Mouse (Mus musculus) midbrain, embryonic 14.5 days (tissue): ENCODE results near the gene Mpp6. TPM values are rescaled to one million over a fixed set of nuclear protein-coding genes. Genes with fewer than 3 reads are reported as not detected.

Experiments used
- ATAC-seq: fragments of 200-750 bp; cut with Nextera tagmentation; 2 replicates; pipeline ENCODE4 v1.8.0; 2017; ENCODE audit warnings: moderate number of reproducible peaks, moderate library complexity; ENCODE audit not compliant: low FRiP score, low TSS enrichment
- DNase-seq: peaks from one replicate; pipeline ENCODE4 v3.0.0-alpha.2; 2015
- H3K27ac ChIP-seq: fragments of 300-500 bp; sonication (generic); replicated peaks from 2 replicates; pipeline ENCODE4 v1.5.1; 2014; ENCODE audit warnings: mild to moderate bottlenecking, low read depth, low read length, moderate library complexity
- H3K27me3 ChIP-seq: fragments of 300-500 bp; sonication (generic); 2 replicates; pipeline ENCODE4 v1.6.1; 2014; ENCODE audit warnings: low read length, control low read depth, mixed read lengths; ENCODE audit not compliant: control insufficient read depth, insufficient read depth
- H3K36me3 ChIP-seq: fragments of 300-500 bp; sonication (generic); 2 replicates; pipeline ENCODE4 v1.6.1; 2014; ENCODE audit warnings: low read length, control low read depth; ENCODE audit not compliant: control insufficient read depth, insufficient read depth
- H3K4me1 ChIP-seq: fragments of 300-500 bp; sonication (generic); 2 replicates; pipeline ENCODE4 v1.6.1; 2014; ENCODE audit warnings: mild to moderate bottlenecking, antibody characterized with exemption, low read length, control low read depth; ENCODE audit not compliant: control insufficient read depth, insufficient read depth
- H3K4me2 ChIP-seq: fragments of 300-500 bp; sonication (generic); 2 replicates; pipeline ENCODE4 v1.6.1; 2014; ENCODE audit warnings: mild to moderate bottlenecking, low read length, moderate library complexity
- H3K4me3 ChIP-seq: fragments of 300-500 bp; sonication (generic); replicated peaks from 2 replicates; pipeline ENCODE4 v1.5.1; 2014; ENCODE audit warnings: low read depth, low read length
- H3K9ac ChIP-seq: fragments of 300-500 bp; sonication (generic); replicated peaks from 2 replicates; pipeline ENCODE4 v1.6.1; 2014; ENCODE audit warnings: mild to moderate bottlenecking, low read length, moderate library complexity
- H3K9me3 ChIP-seq: fragments of 300-500 bp; sonication (generic); 2 replicates; pipeline ENCODE4 v1.6.1; 2016; ENCODE audit warnings: low read length, control low read depth, mixed read lengths; ENCODE audit not compliant: control insufficient read depth
- WGBS: fragments of 180-500 bp; shearing (Covaris S2); extraction: QIAGEN DNeasy Blood & Tissue Kit; methylation state at CpG from one replicate; pipeline ENCODE4 v1.1.7; 2014; 5-methylcytosine and 5-hydroxymethylcytosine counted together
- polyA plus RNA-seq: library from polyadenylated mRNA; unstranded; fragments of >200 nt; fragmentation: Nextera tagmentation; extraction: Ambion mirVana; gene quantifications from 2 replicates; pipeline ENCODE4 v1.2.1, GENCODE M21; 2014

The Mpp6 gene
- polyA plus RNA-seq, 1 experiment from 2014 or later, result 63.1 TPM

GRCm38 (mm10) chr6:50168821-50169220 lies 58.8 kb downstream of the Mpp6 start:
- 93% methylated on average over 4 of the region's 4 CpGs for WGBS
- Histone ChIP-seq H3K4me3 (no peak overlapping the region), H3K27ac (no peak overlapping the region), H3K36me3 (0 out of 2 replicates have a peak, but pooled peaks cover 2% of the 10 kb centered on the region), H3K4me1 (no peaks in the 10 kb centered on the region), H3K9ac (no peak overlapping the region), H3K9me3 (no peaks in the 10 kb centered on the region; the same call in 1 of the 2 replicates), H3K27me3 (no peaks in the 10 kb centered on the region), H3K4me2 (no peak overlapping the region)
- ATAC-seq, result no peak
- DNase-seq, result no peak

GRCm38 (mm10) chr6:50169771-50170170 lies 59.7 kb downstream of the Mpp6 start:
- 0 out of 2 replicates have a peak, but pooled peaks cover 2% of the 10 kb centered on the region for H3K36me3 ChIP-seq
- no peak overlapping the region for H3K9ac ChIP-seq
- no peaks in the 10 kb centered on the region for H3K27me3 ChIP-seq
- no peak overlapping the region for H3K4me2 ChIP-seq
- no peak overlapping the region for H3K4me3 ChIP-seq
- H3K9me3 ChIP-seq, result no peaks in the 10 kb centered on the region; the same call in 1 of the 2 replicates
- no peak overlapping the region for H3K27ac ChIP-seq
- ATAC-seq (no peak), DNase-seq (peak; percentile 5)
- no peaks in the 10 kb centered on the region for H3K4me1 ChIP-seq

GRCm38 (mm10) chr6:50175736-50176135 lies 65.7 kb downstream of the Mpp6 start:
- Histone ChIP-seq H3K36me3 (0 out of 2 replicates have a peak, but pooled peaks cover 2% of the 10 kb centered on the region), H3K9me3 (no peaks in the 10 kb centered on the region; the same call in 1 of the 2 replicates), H3K27ac (no peak overlapping the region), H3K27me3 (no peaks in the 10 kb centered on the region), H3K4me1 (no peaks in the 10 kb centered on the region), H3K9ac (no peak overlapping the region), H3K4me3 (no peak overlapping the region), H3K4me2 (no peak overlapping the region)
- 98% methylated on average over 1 of the region's 1 CpGs for WGBS
- DNase-seq, result no peak
- ATAC-seq, result no peak

GRCm38 (mm10) chr6:50180189-50180588 lies 70.1 kb downstream of the Mpp6 start:
- no peaks in the 10 kb centered on the region for H3K27me3 ChIP-seq
- no peak overlapping the region for H3K9ac ChIP-seq
- H3K4me3 ChIP-seq, result no peak overlapping the region
- H3K4me1 ChIP-seq, result no peaks in the 10 kb centered on the region
- H3K9me3 ChIP-seq, result no peaks in the 10 kb centered on the region
- H3K27ac ChIP-seq, result no peak overlapping the region
- 86% methylated on average over 4 of the region's 4 CpGs for whole genome bisulfite sequencing
- ATAC-seq, result no peak
- H3K4me2 ChIP-seq, result no peak overlapping the region
- peaks cover 9% of the 10 kb centered on the region; the same call in 1 of the 2 replicates for H3K36me3 ChIP-seq
- DNase-seq, result peak; percentile 66

- no peaks in the 10 kb centered on the region for H3K4me1 ChIP-seq
- no peaks in the 10 kb centered on the region for H3K9me3 ChIP-seq
- peaks cover 10% of the 10 kb centered on the region; the same call in 1 of the 2 replicates for H3K36me3 ChIP-seq
- H3K4me3 ChIP-seq, result no peak overlapping the region
- H3K4me2 ChIP-seq, result no peak overlapping the region
- no peak overlapping the region for H3K9ac ChIP-seq
- H3K27ac ChIP-seq, result no peak overlapping the region
- no peaks in the 10 kb centered on the region for H3K27me3 ChIP-seq
- DNase-seq, result no peak
- WGBS, result 87% methylated on average over 4 of the region's 4 CpGs
- no peak for ATAC-seq
Measured at GRCm38 (mm10) chr6:50187955-50188354, 77.9 kb downstream of the Mpp6 start.

GRCm38 (mm10) chr6:50189376-50189775 lies 79.3 kb downstream of the Mpp6 start:
- H3K27me3 ChIP-seq, result no peaks in the 10 kb centered on the region
- no peak overlapping the region for H3K4me2 ChIP-seq
- no peaks in the 10 kb centered on the region for H3K9me3 ChIP-seq
- peaks cover 7% of the 10 kb centered on the region; the same call in 1 of the 2 replicates for H3K36me3 ChIP-seq
- no peaks in the 10 kb centered on the region for H3K4me1 ChIP-seq
- H3K27ac ChIP-seq, result no peak overlapping the region
- ATAC-seq (no peak), DNase-seq (no peak)
- H3K4me3 ChIP-seq, result no peak overlapping the region
- H3K9ac ChIP-seq, result no peak overlapping the region

- no peak for DNase-seq
- Histone ChIP-seq H3K9ac (no peak overlapping the region), H3K4me3 (no peak overlapping the region), H3K9me3 (no peaks in the 10 kb centered on the region), H3K4me1 (no peaks in the 10 kb centered on the region), H3K4me2 (no peak overlapping the region), H3K27me3 (no peaks in the 10 kb centered on the region), H3K27ac (no peak overlapping the region), H3K36me3 (peaks cover 14% of the 10 kb centered on the region; the same call in 1 of the 2 replicates)
- WGBS, result 95% methylated on average over 3 of the region's 3 CpGs
- ATAC-seq, result no peak
Measured at GRCm38 (mm10) chr6:50191605-50192004, 81.6 kb downstream of the Mpp6 start.

- no peak for ATAC-seq
- DNase-seq, result no peak
- Histone ChIP-seq H3K36me3 (peaks cover 14% of the 10 kb centered on the region; the same call in 1 of the 2 replicates), H3K27ac (no peak overlapping the region), H3K9me3 (no peaks in the 10 kb centered on the region), H3K4me1 (no peaks in the 10 kb centered on the region), H3K27me3 (no peaks in the 10 kb centered on the region), H3K4me3 (no peak overlapping the region), H3K4me2 (no peak overlapping the region), H3K9ac (no peak overlapping the region)
- WGBS, result 90% methylated on average over 1 of the region's 1 CpGs
Measured at GRCm38 (mm10) chr6:50192169-50192568, 82.1 kb downstream of the Mpp6 start.

- H3K27ac ChIP-seq, result no peak overlapping the region
Measured at GRCm38 (mm10) chr6:50192822-50193221, 82.8 kb downstream of the Mpp6 start.

More at GRCm38 (mm10) chr6:50192822-50193221, 82.8 kb downstream of the Mpp6 start:
- no peaks in the 10 kb centered on the region for H3K27me3 ChIP-seq
- WGBS, result 85% methylated on average over 3 of the region's 3 CpGs
- H3K9ac ChIP-seq, result no peak overlapping the region
- no peaks in the 10 kb centered on the region for H3K9me3 ChIP-seq
- DNase-seq, result no peak
- peaks cover 14% of the 10 kb centered on the region; the same call in 1 of the 2 replicates for H3K36me3 ChIP-seq
- no peak overlapping the region for H3K4me3 ChIP-seq
- H3K4me1 ChIP-seq, result no peaks in the 10 kb centered on the region
- H3K4me2 ChIP-seq, result no peak overlapping the region
- ATAC-seq, result no peak
